Mouse (Mus musculus) E14TG2a.4 (cell line): ENCODE measurements around the gene Elp5.

Experiments
- CTCF ChIP-seq: conservative IDR thresholded peaks from 2 replicates; pipeline ENCODE4 v1.5.1; 2014; ENCODE audit warnings: low read length
- POU5F1 ChIP-seq: IDR thresholded peaks from 2 replicates; pipeline ENCODE4 v1.6.1; 2014; ENCODE audit warnings: low read length, borderline replicate concordance

GRCm38 (mm10) chr11:70015677-70016076 is 33.4 kb upstream of the Elp5 start:
- TF ChIP-seq CTCF (no peak), POU5F1 (no peak)
